Mouse (Mus musculus): ENCODE measurements at regions not wholly inside any gene's neighbourhood (a gene's known extent, or its start where the extent isn't known, plus 50 kb on each side); places are given as distances from the start of the nearest gene placed in this dataset.
"Not testable (repeated sequence)": the region's sequence is repeated elsewhere in the genome, so short reads cannot be mapped to it uniquely, and the experiment has no call there.

DNA sequence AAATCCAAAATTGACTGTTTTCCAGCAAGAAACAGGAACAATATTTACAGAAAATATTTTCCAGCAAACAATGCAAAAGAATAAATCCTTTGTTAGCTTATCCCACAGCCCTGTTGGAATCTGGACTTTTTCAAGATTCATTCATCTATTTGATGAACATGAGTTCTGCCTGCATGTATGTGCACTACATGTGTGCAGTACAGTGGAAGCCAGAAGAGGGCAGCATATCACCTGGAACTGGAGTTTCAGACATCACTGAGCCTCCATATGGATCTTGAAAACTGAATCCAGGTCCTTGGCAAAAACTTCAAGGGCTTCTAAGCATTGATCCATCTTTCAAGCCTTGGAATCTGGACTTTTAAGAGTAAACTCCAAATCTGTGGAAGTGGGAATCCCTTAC lies 286.9 kb upstream of the Irx1 start:
- Histone ChIP-seq H3K27ac (no peak overlapping the region), H3K4me3 (replicated peaks) (no peak overlapping the region), H3K4me2 (no peak overlapping the region), H3K9me3 (no peaks in the 10 kb centered on the region), H3K4me1 (no peaks in the 10 kb centered on the region), H3K36me3 (no peaks in the 10 kb centered on the region), H3K27me3 (replicated peaks) (no peaks in the 10 kb centered on the region), H3K9ac (no peak overlapping the region)
- no peak for ATAC-seq (ENCODE audit: insufficient read depth, low FRiP score, low read depth)

DNA sequence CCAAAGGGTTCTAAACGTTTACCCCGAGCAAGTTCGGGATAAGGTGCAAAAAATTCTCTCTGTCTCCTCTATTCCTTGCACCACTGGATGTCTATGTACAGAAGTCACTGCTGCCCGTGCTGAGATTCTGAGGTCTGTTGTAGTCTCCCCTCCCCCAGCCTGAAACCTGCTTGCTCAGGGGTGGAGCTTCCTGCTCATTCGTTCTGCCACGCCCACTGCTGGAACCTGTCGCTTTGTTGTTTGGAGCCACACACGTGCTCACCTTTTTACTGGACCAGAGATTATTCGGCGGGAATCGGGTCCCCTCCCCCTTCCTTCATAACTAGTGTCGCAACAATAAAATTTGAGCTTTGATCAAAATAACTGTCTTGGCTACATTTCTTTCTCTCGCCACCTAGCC lies 289.7 kb upstream of the Irx1 start:
- H3K27me3 ChIP-seq (replicated peaks); H3K36me3 ChIP-seq; H3K9me3 ChIP-seq; H3K4me1 ChIP-seq; H3K27ac ChIP-seq; H3K4me2 ChIP-seq; H3K9ac ChIP-seq; H3K4me3 ChIP-seq (replicated peaks); ATAC-seq (ENCODE audit: insufficient read depth, low FRiP score, low read depth): not testable (repeated sequence)
- 45% methylated on average over 13 of the region's 13 CpGs for WGBS

DNA sequence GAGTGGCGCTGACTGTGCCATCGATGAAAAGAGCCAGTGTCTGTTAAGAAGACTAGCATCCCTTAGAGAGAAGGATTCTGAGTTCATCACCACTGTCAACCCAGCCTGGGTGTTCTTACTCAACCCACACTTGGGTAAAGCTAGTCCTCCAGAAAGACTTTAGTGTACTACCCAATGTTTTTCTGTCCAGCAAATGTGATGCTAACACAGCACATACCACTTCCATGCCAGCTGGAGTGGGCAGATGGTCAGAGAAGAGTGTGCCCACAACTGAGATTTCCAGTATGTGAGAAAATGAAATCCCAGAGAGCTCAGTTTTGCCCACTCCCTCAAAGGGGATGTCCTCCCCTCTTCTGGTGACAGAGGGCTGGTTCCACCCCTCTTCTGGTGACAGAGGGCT lies 295.3 kb upstream of the Irx1 start:
- no peaks in the 10 kb centered on the region for H3K4me1 ChIP-seq
- no peaks in the 10 kb centered on the region for H3K27me3 ChIP-seq (replicated peaks)
- no peak overlapping the region for H3K9ac ChIP-seq
- H3K27ac ChIP-seq, result no peak overlapping the region
- no peak for ATAC-seq (ENCODE audit: insufficient read depth, low FRiP score, low read depth)
- no peaks in the 10 kb centered on the region for H3K36me3 ChIP-seq
- H3K9me3 ChIP-seq, result no peaks in the 10 kb centered on the region
- 82% methylated on average over 2 of the region's 2 CpGs for WGBS
- no peak overlapping the region for H3K4me3 ChIP-seq (replicated peaks)
- H3K4me2 ChIP-seq, result no peak overlapping the region

DNA sequence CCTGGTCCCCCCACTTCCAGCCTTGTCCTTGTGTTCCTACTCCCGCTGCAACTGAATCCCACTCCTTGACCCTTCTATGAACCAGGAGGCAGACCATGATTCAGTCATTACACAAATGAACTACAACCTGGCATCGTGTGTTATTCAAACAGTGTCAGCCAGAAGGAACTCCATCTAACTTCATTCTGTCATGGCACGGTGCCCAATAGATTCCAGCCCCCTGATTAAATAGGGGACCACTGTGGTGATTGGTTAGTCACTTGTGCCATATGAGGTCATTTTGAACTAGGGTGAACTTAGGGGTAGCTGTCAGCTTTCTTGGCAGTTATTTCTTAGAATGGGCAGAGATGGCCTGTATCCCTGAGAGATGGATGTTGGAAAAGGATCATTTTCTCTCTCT lies 300.9 kb upstream of the Irx1 start:
- no peaks in the 10 kb centered on the region for H3K36me3 ChIP-seq
- H3K4me2 ChIP-seq, result no peak overlapping the region
- no peaks in the 10 kb centered on the region for H3K4me1 ChIP-seq
- H3K9ac ChIP-seq, result no peak overlapping the region
- ATAC-seq (ENCODE audit: insufficient read depth, low FRiP score, low read depth), result no peak
- H3K27ac ChIP-seq, result no peak overlapping the region
- H3K27me3 ChIP-seq (replicated peaks), result no peaks in the 10 kb centered on the region
- 51% methylated on average over 3 of the region's 3 CpGs for WGBS
- H3K9me3 ChIP-seq, result no peaks in the 10 kb centered on the region
- H3K4me3 ChIP-seq (replicated peaks), result no peak overlapping the region

DNA sequence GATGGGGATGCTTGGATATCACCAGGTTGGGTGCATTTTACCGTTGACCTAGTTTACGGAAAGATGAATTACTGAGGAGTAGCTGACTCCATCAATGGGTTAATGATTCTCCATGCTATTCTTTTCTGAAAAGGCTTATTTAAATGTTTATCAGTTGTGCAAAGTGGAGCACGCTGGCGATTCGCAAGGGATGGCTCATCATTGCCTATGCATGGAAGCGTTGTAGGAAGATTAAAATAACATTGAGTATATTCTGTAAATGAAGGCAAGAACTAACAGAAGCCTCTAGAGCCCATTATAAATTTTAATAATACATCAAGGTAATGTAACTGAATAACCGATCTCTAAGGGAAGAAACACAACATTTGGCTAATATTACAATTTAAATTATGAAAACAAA lies 301.6 kb upstream of the Irx1 start:
- Histone ChIP-seq H3K27me3 (replicated peaks) (no peaks in the 10 kb centered on the region), H3K4me2 (no peak overlapping the region), H3K4me1 (no peaks in the 10 kb centered on the region), H3K36me3 (no peaks in the 10 kb centered on the region), H3K9me3 (no peaks in the 10 kb centered on the region), H3K27ac (no peak overlapping the region), H3K9ac (no peak overlapping the region), H3K4me3 (replicated peaks) (no peak overlapping the region)
- no peak for ATAC-seq (ENCODE audit: insufficient read depth, low FRiP score, low read depth)
- 79% methylated on average over 7 of the region's 7 CpGs for WGBS

DNA sequence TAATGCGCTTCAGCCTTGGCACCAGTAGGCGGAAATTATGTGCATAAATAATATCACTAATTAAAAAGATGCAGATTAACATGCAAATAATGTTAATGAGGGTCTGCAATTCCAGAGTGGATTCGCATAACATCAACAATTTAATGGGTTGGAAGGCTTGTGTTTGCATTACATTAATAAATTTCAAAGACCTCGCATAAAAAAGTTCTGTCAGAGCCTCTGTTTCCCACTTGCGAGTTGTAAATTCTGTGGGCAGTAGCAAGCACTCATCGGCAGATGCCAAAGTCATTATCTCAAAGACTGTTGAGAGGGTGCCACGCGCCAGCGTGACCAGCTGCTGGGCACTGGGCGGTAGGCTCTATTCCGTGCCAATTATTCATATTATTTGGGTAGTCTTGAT lies 302.1 kb upstream of the Irx1 start:
- H3K27me3 ChIP-seq (replicated peaks), result no peaks in the 10 kb centered on the region
- 86% methylated on average over 11 of the region's 11 CpGs for WGBS
- H3K4me3 ChIP-seq (replicated peaks), result no peak overlapping the region
- H3K4me2 ChIP-seq, result no peak overlapping the region
- no peaks in the 10 kb centered on the region for H3K36me3 ChIP-seq
- no peak overlapping the region for H3K9ac ChIP-seq
- no peak overlapping the region for H3K27ac ChIP-seq
- no peaks in the 10 kb centered on the region for H3K4me1 ChIP-seq
- H3K9me3 ChIP-seq, result no peaks in the 10 kb centered on the region
- ATAC-seq (ENCODE audit: insufficient read depth, low FRiP score, low read depth), result no peak

DNA sequence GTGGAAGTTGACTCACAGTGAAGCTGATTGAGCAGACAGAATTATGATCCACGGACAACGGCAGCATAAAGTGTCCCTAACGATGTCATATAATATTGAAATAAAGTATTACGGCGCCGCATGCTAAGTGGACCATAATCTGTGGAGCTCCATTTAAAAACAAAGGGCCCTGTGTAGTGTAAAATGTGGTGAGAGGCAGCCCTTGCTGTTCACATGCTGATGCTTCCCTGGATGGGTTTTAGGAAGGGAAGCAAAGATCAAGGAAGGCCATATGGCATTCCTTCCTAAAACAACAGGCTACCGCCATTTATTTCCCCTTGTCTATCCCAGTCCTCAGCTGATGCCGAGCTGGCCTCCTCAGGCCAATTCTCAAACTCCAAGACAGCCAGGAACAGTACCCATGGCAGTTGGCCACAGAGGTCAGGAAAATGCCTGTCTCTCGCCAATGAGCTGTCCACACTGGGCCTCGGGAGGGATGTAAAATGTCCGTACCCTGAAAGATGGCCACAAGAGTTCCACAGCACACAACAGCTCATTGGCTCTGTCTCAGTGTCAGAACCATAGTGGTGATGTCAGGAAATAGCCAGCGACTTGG lies 302.7 kb upstream of the Irx1 start:
- Histone ChIP-seq H3K4me1 (no peaks in the 10 kb centered on the region), H3K27ac (no peak overlapping the region), H3K4me3 (replicated peaks) (no peak overlapping the region), H3K4me2 (no peak overlapping the region), H3K9me3 (no peaks in the 10 kb centered on the region), H3K36me3 (no peaks in the 10 kb centered on the region), H3K9ac (no peak overlapping the region), H3K27me3 (replicated peaks) (no peaks in the 10 kb centered on the region)
- 86% methylated on average over 12 of the region's 12 CpGs for WGBS
- no peak for ATAC-seq (ENCODE audit: insufficient read depth, low FRiP score, low read depth)

DNA sequence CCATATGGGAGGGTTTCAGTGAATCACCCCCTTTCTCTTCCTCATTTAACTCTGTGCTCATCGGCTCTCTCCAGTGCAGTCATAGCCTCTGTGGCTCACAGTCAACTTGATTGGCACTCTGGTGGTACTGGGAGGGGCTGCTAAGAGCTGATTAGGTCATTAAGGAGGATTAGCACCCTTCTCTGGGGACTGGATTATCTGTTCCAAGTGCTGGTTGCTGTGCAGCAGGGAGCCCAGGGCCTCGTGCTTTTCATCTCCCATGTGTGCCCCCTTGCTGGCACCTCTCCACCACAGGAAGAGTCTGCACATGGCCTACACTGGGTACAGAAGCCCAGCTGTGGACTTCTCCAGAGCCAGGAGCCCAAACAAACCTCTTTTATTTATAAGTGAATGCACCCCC lies 316.8 kb upstream of the Irx1 start:
- H3K27me3 ChIP-seq (replicated peaks), result no peaks in the 10 kb centered on the region
- no peak overlapping the region for H3K4me3 ChIP-seq (replicated peaks)
- no peak overlapping the region for H3K27ac ChIP-seq
- H3K9ac ChIP-seq, result no peak overlapping the region
- H3K36me3 ChIP-seq, result no peaks in the 10 kb centered on the region
- no peaks in the 10 kb centered on the region for H3K4me1 ChIP-seq
- H3K4me2 ChIP-seq, result no peak overlapping the region
- no peak for ATAC-seq (ENCODE audit: insufficient read depth, low FRiP score, low read depth)
- no peaks in the 10 kb centered on the region for H3K9me3 ChIP-seq
- 49% methylated on average over 2 of the region's 2 CpGs for WGBS

DNA sequence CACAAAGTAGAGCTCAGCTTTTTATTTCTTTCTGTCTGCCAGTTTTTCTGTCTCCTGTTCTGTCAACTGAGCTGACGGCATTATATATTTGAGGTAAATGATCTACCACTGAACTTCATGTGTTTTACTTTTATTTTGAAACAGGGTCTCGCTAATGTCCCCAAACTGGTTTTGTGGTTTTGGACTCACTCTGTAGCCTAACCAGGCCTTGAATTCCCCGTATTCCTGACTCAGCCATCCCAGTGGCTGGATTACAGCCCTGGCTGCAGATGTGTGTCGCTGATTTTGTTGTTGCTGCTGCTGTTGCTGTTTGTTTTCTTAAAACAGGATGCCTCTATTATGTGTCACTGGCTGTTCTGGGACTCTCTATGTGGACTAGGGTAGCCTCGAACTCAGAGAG lies 317.3 kb upstream of the Irx1 start:
- H3K9me3 ChIP-seq, result no peaks in the 10 kb centered on the region
- no peak overlapping the region for H3K27ac ChIP-seq
- no peak for ATAC-seq (ENCODE audit: insufficient read depth, low FRiP score, low read depth)
- H3K4me3 ChIP-seq (replicated peaks), result no peak overlapping the region
- H3K36me3 ChIP-seq, result no peaks in the 10 kb centered on the region
- WGBS, result 79% methylated on average over 5 of the region's 5 CpGs
- H3K4me2 ChIP-seq, result no peak overlapping the region
- H3K9ac ChIP-seq, result no peak overlapping the region
- H3K27me3 ChIP-seq (replicated peaks), result no peaks in the 10 kb centered on the region
- no peaks in the 10 kb centered on the region for H3K4me1 ChIP-seq

DNA sequence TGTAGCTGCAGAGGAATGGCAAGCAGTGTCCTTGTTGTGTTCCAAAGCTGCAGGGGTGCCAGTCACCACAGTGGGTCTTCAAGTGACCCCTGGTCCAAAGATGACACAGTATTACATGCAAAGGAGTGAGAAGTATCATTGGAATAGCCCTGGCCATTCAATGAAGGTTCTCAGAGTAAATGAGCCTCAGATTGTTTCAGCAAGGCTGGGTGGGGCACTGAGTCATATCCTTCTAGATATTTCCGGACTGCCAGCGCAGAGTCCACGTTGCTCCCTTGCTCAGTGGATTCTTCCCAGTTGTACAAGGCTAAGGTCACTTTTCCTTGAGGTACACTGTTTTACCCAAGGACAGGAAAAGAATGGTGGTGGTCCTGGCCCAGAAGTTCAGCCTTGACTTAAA lies 319.2 kb upstream of the Irx1 start:
- H3K4me3 ChIP-seq (replicated peaks), result no peak overlapping the region
- H3K4me1 ChIP-seq, result no peaks in the 10 kb centered on the region
- no peak for ATAC-seq (ENCODE audit: insufficient read depth, low FRiP score, low read depth)
- no peaks in the 10 kb centered on the region for H3K36me3 ChIP-seq
- 77% methylated on average over 3 of the region's 3 CpGs for WGBS
- no peak overlapping the region for H3K4me2 ChIP-seq
- H3K9ac ChIP-seq, result no peak overlapping the region
- no peak overlapping the region for H3K27ac ChIP-seq
- no peaks in the 10 kb centered on the region for H3K27me3 ChIP-seq (replicated peaks)
- H3K9me3 ChIP-seq, result no peaks in the 10 kb centered on the region

DNA sequence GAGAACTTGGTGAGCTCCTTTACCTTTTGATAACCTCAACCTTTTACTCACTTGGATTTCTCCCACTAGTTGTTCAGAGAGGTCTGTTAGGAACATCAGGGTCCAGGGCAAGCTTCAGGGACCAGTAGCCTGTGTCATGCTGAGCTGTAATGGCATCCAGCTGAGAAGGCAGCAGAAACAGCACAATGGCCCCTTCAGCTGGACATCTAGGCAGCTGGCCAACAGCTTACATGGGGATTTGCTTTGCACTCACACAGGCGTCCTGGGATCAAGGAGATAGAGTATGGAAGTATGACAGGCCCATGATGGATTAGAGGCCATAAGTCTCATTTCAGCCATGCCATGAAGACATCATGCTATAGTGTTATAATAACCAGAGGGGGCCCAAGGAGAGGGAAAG lies 320.2 kb upstream of the Irx1 start:
- H3K36me3 ChIP-seq, result no peaks in the 10 kb centered on the region
- no peaks in the 10 kb centered on the region for H3K9me3 ChIP-seq
- no peaks in the 10 kb centered on the region for H3K27me3 ChIP-seq (replicated peaks)
- H3K9ac ChIP-seq, result no peak overlapping the region
- no peaks in the 10 kb centered on the region for H3K4me1 ChIP-seq
- no peak for ATAC-seq (ENCODE audit: insufficient read depth, low FRiP score, low read depth)
- H3K4me2 ChIP-seq, result no peak overlapping the region
- WGBS, result 18% methylated on average over 1 of the region's 1 CpGs
- no peak overlapping the region for H3K27ac ChIP-seq
- no peak overlapping the region for H3K4me3 ChIP-seq (replicated peaks)

DNA sequence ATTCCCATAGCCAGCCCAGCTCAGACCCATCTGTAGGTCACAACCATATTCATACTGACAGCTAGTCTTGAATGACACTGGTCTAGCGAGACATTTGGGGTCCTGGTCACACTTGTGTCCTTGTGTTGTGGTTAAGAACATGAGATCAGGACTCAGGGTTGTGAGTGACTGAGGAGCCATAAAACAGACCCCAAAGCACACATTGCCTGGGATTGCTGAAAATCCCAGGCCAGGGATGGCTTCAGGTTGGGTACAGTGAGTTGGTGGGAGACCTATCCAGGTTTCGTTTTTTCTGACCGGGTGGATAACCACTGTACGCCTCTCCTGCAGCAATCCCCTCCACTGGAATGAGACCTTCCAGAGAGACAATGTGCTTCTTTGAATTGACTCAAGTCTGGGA lies 322.8 kb upstream of the Irx1 start:
- Histone ChIP-seq H3K36me3 (no peaks in the 10 kb centered on the region), H3K9ac (no peak overlapping the region), H3K4me3 (replicated peaks) (no peak overlapping the region), H3K27ac (no peak overlapping the region), H3K4me2 (no peak overlapping the region), H3K4me1 (no peaks in the 10 kb centered on the region), H3K27me3 (replicated peaks) (0 out of 2 replicates have a peak, but pooled peaks cover 5% of the 10 kb centered on the region), H3K9me3 (no peaks in the 10 kb centered on the region)
- no peak for ATAC-seq (ENCODE audit: insufficient read depth, low FRiP score, low read depth)
- WGBS, result 93% methylated on average over 4 of the region's 4 CpGs

DNA sequence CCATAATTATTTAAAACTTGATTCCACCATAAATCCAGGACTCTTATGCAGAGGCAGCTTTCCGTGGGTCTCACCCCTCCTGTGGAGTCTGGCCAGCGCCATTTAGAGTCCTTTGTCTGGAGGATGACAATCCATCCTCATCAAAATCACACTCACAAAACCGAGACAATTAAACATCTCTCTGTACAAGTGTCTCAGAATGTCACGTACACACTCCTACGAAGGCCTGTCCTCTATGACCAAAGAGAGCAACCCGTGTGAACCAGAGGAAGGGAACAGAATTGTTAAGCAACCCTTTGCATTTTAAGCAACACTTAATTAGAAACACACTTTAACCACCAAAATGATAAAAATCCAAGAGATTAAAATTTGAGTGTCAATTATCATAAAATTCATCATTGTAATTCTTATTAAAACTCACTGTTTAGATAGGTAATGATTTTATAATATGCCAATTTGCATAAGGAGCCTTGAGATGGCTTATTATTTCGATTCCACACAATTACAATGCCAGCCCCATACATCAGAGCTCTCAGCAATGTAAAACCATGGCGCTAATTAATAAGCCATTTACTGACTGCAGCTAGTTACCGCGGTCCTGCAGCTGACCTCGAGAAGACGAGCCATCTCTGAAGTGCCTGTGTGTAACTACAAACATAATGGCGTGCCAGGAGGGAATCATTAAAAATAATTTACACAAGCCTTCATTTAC lies 325.0 kb upstream of the Irx1 start:
- Histone ChIP-seq H3K27ac (no peak overlapping the region), H3K27me3 (replicated peaks) (0 out of 2 replicates have a peak, but pooled peaks cover 5% of the 10 kb centered on the region), H3K4me2 (no peak overlapping the region), H3K36me3 (no peaks in the 10 kb centered on the region), H3K4me3 (replicated peaks) (no peak overlapping the region), H3K4me1 (no peaks in the 10 kb centered on the region), H3K9me3 (no peaks in the 10 kb centered on the region), H3K9ac (no peak overlapping the region)
- 47% methylated on average over 13 of the region's 13 CpGs for WGBS
- ATAC-seq (ENCODE audit: insufficient read depth, low FRiP score, low read depth), result no peak

All from stomach, embryonic 15.5 days (tissue).